Mouse (Mus musculus) stomach, postnatal 0 days (tissue): ENCODE results near the gene Irf2bp2. TPM values are rescaled to one million over a fixed set of nuclear protein-coding genes. Genes with fewer than 3 reads are reported as not detected.
A peak's percentile ranks its signal among the peaks of the same experiment; 100 is the strongest.

Experiments
- ATAC-seq: fragments of 200-750 bp; cut with Nextera tagmentation; 2 replicates; pipeline ENCODE4 v1.8.0; 2017; ENCODE audit not compliant: low FRiP score, low TSS enrichment
- DNase-seq: peaks from one replicate; pipeline ENCODE4 v3.0.0-alpha.2; 2016; ENCODE audit warnings: low spot score
- H3K27ac ChIP-seq: fragments of 300-500 bp; sonication (generic); replicated peaks from 2 replicates; pipeline ENCODE4 v1.5.1; 2014; ENCODE audit warnings: mild to moderate bottlenecking, control low read depth
- H3K27me3 ChIP-seq: fragments of 300-500 bp; sonication (generic); 2 replicates; pipeline ENCODE4 v1.6.1; 2014; ENCODE audit warnings: low read length; ENCODE audit not compliant: control insufficient read depth, insufficient read depth
- H3K36me3 ChIP-seq: fragments of 300-500 bp; sonication (generic); 2 replicates; pipeline ENCODE4 v1.6.1; 2014; ENCODE audit warnings: low read length, mixed read lengths; ENCODE audit not compliant: control insufficient read depth, insufficient read depth
- H3K4me1 ChIP-seq: fragments of 300-500 bp; sonication (generic); replicated peaks from 2 replicates; pipeline ENCODE4 v1.6.1; 2014; ENCODE audit warnings: antibody characterized with exemption; ENCODE audit not compliant: control insufficient read depth, insufficient read depth
- H3K4me2 ChIP-seq: fragments of 300-500 bp; sonication (generic); replicated peaks from 2 replicates; pipeline ENCODE4 v1.6.1; 2014; ENCODE audit warnings: low read depth, mild to moderate bottlenecking, control low read depth, moderate library complexity
- H3K4me3 ChIP-seq: fragments of 300-500 bp; sonication (generic); 2 replicates; pipeline ENCODE4 v1.5.1; 2014; ENCODE audit warnings: low read depth, low read length, control low read depth
- H3K9ac ChIP-seq: fragments of 300-500 bp; sonication (generic); 2 replicates; pipeline ENCODE4 v1.6.1; 2014; ENCODE audit warnings: mild to moderate bottlenecking, low read length, control low read depth, mixed read lengths
- H3K9me3 ChIP-seq: fragments of 300-500 bp; sonication (generic); 2 replicates; pipeline ENCODE4 v1.6.1; 2016; ENCODE audit warnings: low read length; ENCODE audit not compliant: control insufficient read depth
- CTCF ChIP-seq: IDR thresholded peaks from 2 replicates; pipeline ENCODE4 v1.5.1; 2016; ENCODE audit warnings: antibody characterized with exemption, low read depth, mild to moderate bottlenecking, moderate library complexity
- EP300 ChIP-seq: optimal IDR thresholded peaks from 2 replicates; pipeline ENCODE3; 2016; ENCODE audit warnings: antibody characterized with exemption
- WGBS: fragments of 180-500 bp; shearing (Covaris S2); extraction: QIAGEN DNeasy Blood & Tissue Kit; methylation state at CpG from one replicate; pipeline ENCODE4 v1.1.7; 2014; 5-methylcytosine and 5-hydroxymethylcytosine counted together
- polyA plus RNA-seq: library from polyadenylated mRNA; unstranded; fragments of >200 nt; fragmentation: Nextera tagmentation; extraction: Ambion mirVana; gene quantifications from 2 replicates; pipeline ENCODE4 v1.2.1, GENCODE M21; 2015

Gene Irf2bp2
- polyA plus RNA-seq, 1 experiment from 2014 or later: 10.1 TPM

DNA sequence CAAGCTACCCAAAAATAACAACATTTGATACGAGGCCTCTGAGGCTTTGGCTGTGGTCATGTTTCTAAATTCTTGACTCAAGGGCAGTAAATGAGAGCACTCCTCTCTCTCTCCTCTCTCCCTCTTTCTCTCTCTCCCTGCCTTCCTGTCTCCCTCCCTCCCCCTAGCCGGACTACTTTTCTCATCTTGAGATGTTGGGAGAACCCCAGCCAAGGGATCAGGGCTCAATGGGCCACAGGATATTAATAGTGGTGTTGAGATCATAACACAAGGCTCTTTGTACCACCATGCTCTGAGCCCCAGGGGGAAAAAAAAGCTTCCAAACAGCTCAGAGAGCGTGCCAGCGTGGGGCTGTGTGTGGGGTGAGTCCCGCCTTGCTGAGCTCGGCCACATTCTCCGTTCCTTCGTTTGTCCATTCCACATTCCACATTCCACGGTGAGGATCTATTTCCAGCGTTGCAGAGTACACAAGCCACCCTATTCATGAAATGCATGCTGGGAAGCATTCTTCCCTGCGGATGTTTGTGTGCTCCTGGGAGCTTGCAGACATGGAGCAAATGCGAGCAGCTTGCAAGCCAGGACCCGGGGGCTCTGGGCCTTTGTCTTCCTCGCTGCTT lies 27.2 kb downstream of the Irf2bp2 start:
- H3K27ac ChIP-seq: peak overlapping the region; percentile 88
- WGBS: 6% methylated on average over 14 of the region's 14 CpGs
- ATAC-seq (peak; percentile 84), DNase-seq (peak; percentile 69)
- H3K9me3 ChIP-seq: no peaks in the 10 kb centered on the region
- no peaks in the 10 kb centered on the region for H3K27me3 ChIP-seq
- peaks cover 5% of the 10 kb centered on the region; the same call in 1 of the 2 replicates for H3K4me1 ChIP-seq
- no peak overlapping the region for H3K9ac ChIP-seq
- peak; percentile 12; the same call in 1 of the 2 replicates for TF ChIP-seq CTCF
- TF ChIP-seq EP300: peak; percentile 53
- H3K36me3 ChIP-seq: no peaks in the 10 kb centered on the region
- no peak overlapping the region for H3K4me3 ChIP-seq
- H3K4me2 ChIP-seq: 0 out of 2 replicates have a peak overlapping the region, but pooled peaks have one; percentile 25

DNA sequence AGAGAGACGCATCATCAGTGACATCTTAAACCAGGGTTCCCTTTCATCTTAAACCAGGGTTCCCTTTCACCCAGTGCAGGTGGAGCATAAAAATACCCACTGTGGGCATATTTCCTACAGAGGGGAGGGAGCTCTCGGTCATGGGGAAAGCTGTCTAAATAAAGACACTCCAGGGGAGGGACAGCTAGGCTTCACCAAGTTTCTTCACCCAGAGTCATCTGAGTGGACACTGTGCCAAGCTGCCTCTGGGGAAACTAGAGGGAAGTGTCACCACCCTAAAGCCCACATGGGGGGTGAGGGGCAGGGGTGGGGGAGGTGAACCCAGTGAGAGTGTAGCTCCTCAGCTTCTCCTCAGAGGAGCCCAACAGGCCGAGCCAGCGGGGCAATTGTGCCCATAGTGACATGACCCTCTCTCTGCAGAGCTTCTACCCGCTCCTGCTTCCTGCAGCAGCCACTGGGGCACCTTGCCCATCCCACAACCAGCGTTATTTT lies 27.8 kb downstream of the Irf2bp2 start:
- Histone ChIP-seq H3K4me2 (no peak overlapping the region), H3K27ac (peak overlapping the region; percentile 88), H3K9ac (no peak overlapping the region), H3K4me3 (no peak overlapping the region), H3K9me3 (no peaks in the 10 kb centered on the region), H3K36me3 (no peaks in the 10 kb centered on the region), H3K27me3 (no peaks in the 10 kb centered on the region), H3K4me1 (peaks cover 5% of the 10 kb centered on the region; the same call in 1 of the 2 replicates)
- DNase-seq: no peak
- 50% methylated on average over 6 of the region's 6 CpGs for WGBS
- no peak for ATAC-seq
- TF ChIP-seq EP300: no peak
- no peak for TF ChIP-seq CTCF

DNA sequence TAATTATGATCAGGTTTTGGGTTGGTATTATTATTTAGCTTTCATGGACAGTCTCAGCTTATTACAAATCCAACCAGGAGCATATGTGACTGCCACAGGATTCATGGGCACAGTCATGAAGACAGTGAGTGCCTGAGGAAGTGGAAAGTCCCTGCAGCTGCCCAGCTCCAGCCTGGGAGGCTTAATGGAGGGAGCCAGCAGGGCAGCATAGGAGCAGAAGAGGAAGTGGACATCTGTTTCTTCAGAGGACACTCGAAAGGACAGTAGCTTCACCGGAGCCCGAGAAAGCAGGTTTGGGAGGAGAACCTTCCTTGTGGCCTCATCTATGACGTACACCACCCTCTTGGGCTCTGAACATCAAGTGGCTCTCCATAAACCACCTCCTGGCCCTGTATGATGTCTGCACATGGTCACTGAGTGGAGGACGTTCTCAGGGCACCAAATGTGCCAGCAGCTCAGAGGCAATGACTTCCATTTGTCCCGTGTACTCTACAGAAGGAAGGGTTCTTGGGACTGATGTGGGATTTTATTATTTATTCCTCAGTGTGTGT lies 28.5 kb downstream of the Irf2bp2 start:
- Histone ChIP-seq H3K27ac (peak overlapping the region; percentile 88; the same call in 1 of the 2 replicates), H3K9ac (no peak overlapping the region), H3K4me1 (peaks cover 5% of the 10 kb centered on the region; the same call in 1 of the 2 replicates), H3K27me3 (no peaks in the 10 kb centered on the region), H3K36me3 (no peaks in the 10 kb centered on the region), H3K4me2 (no peak overlapping the region), H3K9me3 (no peaks in the 10 kb centered on the region), H3K4me3 (no peak overlapping the region)
- no peak for DNase-seq
- TF ChIP-seq CTCF (no peak), EP300 (no peak)
- 84% methylated on average over 6 of the region's 6 CpGs for WGBS
- ATAC-seq: no peak

DNA sequence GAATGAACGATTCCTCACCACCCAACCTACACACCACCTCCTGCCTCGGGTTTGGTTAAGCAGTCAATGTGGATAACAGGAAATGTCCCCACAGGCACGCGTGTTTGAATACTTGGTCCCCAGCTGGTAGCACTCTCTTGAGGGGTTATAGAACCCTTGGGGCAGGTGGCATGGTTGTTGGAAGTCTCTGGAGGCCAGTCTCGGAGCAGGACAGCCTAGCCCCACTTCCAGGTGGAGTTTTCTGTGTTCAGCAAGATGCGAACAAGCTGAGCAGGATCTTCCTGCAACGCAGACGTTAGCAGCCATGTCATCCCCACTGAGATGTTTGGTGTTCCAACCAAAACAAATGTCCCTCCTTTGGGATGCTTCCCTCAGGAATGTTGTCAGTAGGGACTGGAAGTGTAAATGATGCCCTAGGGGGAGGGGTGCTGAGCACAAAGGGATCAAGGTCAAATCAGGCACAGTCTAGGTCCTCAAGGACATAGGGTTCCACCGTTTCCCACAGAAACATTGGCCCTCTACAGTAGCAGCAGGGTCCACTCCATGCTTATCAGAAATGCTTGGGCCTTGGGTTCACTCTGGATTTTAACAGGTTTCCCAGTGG lies 29.1 kb downstream of the Irf2bp2 start:
- Histone ChIP-seq H3K27ac (0 out of 2 replicates have a peak overlapping the region, but pooled peaks have one; percentile 4), H3K4me1 (peaks cover 5% of the 10 kb centered on the region; the same call in 1 of the 2 replicates), H3K4me3 (no peak overlapping the region), H3K9me3 (no peaks in the 10 kb centered on the region), H3K36me3 (no peaks in the 10 kb centered on the region), H3K9ac (no peak overlapping the region), H3K4me2 (no peak overlapping the region), H3K27me3 (no peaks in the 10 kb centered on the region)
- no peak for ATAC-seq
- TF ChIP-seq CTCF (no peak), EP300 (no peak)
- DNase-seq: no peak
- 66% methylated on average over 9 of the region's 9 CpGs for WGBS

DNA sequence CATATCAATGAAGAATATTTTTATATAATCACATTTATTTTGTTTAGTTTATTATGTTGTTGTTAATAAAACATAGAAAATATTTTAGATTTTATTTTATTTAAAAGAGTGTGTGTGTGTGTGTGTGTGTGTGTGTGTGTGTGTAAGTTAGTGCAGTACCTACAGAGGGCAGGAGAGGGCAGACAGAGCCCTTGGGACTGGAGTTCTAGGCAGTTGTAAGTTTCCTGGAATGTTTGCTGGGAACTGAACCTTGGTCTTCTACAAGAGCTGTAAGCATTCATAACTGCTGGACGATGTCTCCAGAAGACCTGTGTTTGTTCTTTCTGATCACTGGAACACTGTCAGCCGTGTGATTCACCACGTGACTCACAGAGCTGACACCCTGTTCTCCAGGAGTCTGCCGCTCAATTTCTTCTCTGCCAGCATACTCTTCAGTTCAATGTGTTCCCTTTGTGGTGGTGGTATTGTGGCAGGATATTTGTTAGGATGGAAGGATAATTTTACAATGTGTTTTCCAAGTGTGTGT lies 32.4 kb downstream of the Irf2bp2 start:
- DNase-seq (no peak), ATAC-seq (no peak)
- Histone ChIP-seq H3K27ac (no peak overlapping the region), H3K4me2 (no peak overlapping the region), H3K27me3 (no peaks in the 10 kb centered on the region), H3K36me3 (no peaks in the 10 kb centered on the region), H3K9me3 (no peaks in the 10 kb centered on the region), H3K9ac (no peak overlapping the region), H3K4me1 (peaks cover 4% of the 10 kb centered on the region; the same call in 1 of the 2 replicates), H3K4me3 (no peak overlapping the region)
- TF ChIP-seq EP300 (no peak), CTCF (peak; percentile 33; the same call in 1 of the 2 replicates)
- WGBS: 63% methylated on average over 4 of the region's 4 CpGs
